Mouse (Mus musculus) ES-E14 (cell line): ENCODE results near the gene Ccr1l1. TPM values are rescaled to one million over a fixed set of nuclear protein-coding genes. Genes with fewer than 3 reads are reported as not detected.
"Not testable (repeated sequence)": the region's sequence is repeated elsewhere in the genome, so short reads cannot be mapped to it uniquely, and the experiment has no call there.

Experiments used
- DNase-seq: peaks from one replicate; pipeline ENCODE4 v3.0.0-alpha.2; 2013; ENCODE audit warnings: low read depth, low spot score
- H3K27ac ChIP-seq: 2 replicates; pipeline ENCODE4 v1.5.1; 2012; ENCODE audit warnings: low read depth, mild to moderate bottlenecking, low read length, moderate library complexity, mixed read lengths; ENCODE audit not compliant: poor library complexity, insufficient read depth, severe bottlenecking
- H3K36me3 ChIP-seq: 2 replicates; pipeline ENCODE4 v1.6.1; 2012; ENCODE audit warnings: mild to moderate bottlenecking, low read length, moderate library complexity, mixed read lengths; ENCODE audit not compliant: control insufficient read depth, poor library complexity, insufficient read depth, severe bottlenecking
- H3K4me1 ChIP-seq, 2 experiments: fragments of 150-350 bp in 1 of 2; sonication (generic) in 1 of 2; 2 replicates each; pipeline ENCODE4 v1.6.1; 2012; ENCODE audit warnings: low read length in 2 of 2, mild to moderate bottlenecking in 1 of 2, mixed read lengths in 1 of 2; ENCODE audit not compliant: control insufficient read depth in 2 of 2, insufficient read depth in 2 of 2, poor library complexity in 1 of 2
- H3K4me3 ChIP-seq, 2 experiments: fragments of 150-350 bp in 1 of 2; sonication (generic) in 1 of 2; 2 replicates each; pipeline ENCODE4 v1.5.1; 2012; ENCODE audit warnings: low read length in 2 of 2, low read depth in 1 of 2, mild to moderate bottlenecking in 1 of 2, mixed read lengths in 1 of 2; ENCODE audit not compliant: insufficient read depth in 1 of 2, poor library complexity in 1 of 2, severe bottlenecking in 1 of 2
- H3K9ac ChIP-seq: 2 replicates; pipeline ENCODE4 v1.6.1; 2012; ENCODE audit warnings: low read depth, mild to moderate bottlenecking, low read length, mixed read lengths; ENCODE audit not compliant: poor library complexity, insufficient read depth, severe bottlenecking
- H3K9me3 ChIP-seq: fragments of 150-350 bp; sonication (generic); 2 replicates; pipeline ENCODE4 v1.6.1; 2012; ENCODE audit warnings: low read depth, mild to moderate bottlenecking, low read length; ENCODE audit not compliant: control insufficient read depth, insufficient read depth
- CHD2 ChIP-seq: IDR thresholded peaks from 2 replicates; pipeline ENCODE4 v1.6.1; 2014; ENCODE audit warnings: mild to moderate bottlenecking, low read depth, low read length, inconsistent platforms
- HCFC1 ChIP-seq: IDR thresholded peaks from 2 replicates; pipeline ENCODE4 v1.6.1; 2012; ENCODE audit warnings: low read length, inconsistent platforms, borderline replicate concordance; ENCODE audit not compliant: insufficient read depth
- MAFK ChIP-seq: IDR thresholded peaks from 2 replicates; pipeline ENCODE4 v1.6.1; 2014; ENCODE audit warnings: mild to moderate bottlenecking, low read depth, low read length, inconsistent platforms; ENCODE audit not compliant: insufficient read depth
- ZC3H11A ChIP-seq: IDR thresholded peaks from 2 replicates; pipeline ENCODE4 v1.6.1; 2012; ENCODE audit warnings: low read depth, mild to moderate bottlenecking, inconsistent platforms, low read length, borderline replicate concordance
- ZNF384 ChIP-seq: IDR thresholded peaks from 2 replicates; pipeline ENCODE4 v1.6.1; 2012; ENCODE audit warnings: low read depth, low read length, inconsistent platforms
- in situ Hi-C, 2 experiments: fragments of 600-800 bp; cut with MboI; formaldehyde crosslinking; loops; one replicate each; pipeline ENCODE4 v1.15.1; 2025; ENCODE audit warnings: low sequenced_read_pairs in 2 of 2, inconsistent platforms in 1 of 2; ENCODE audit not compliant: unreplicated experiment in 2 of 2
- total RNA-seq: library from RNA; depleted of rRNA; stranded (reverse); fragments of 300-350 nt; gene quantifications from 2 replicates; pipeline ENCODE4 v1.2.3, GENCODE M21; 2012

Ccr1l1 gene
- total RNA-seq, 1 experiment: not detected

DNA sequence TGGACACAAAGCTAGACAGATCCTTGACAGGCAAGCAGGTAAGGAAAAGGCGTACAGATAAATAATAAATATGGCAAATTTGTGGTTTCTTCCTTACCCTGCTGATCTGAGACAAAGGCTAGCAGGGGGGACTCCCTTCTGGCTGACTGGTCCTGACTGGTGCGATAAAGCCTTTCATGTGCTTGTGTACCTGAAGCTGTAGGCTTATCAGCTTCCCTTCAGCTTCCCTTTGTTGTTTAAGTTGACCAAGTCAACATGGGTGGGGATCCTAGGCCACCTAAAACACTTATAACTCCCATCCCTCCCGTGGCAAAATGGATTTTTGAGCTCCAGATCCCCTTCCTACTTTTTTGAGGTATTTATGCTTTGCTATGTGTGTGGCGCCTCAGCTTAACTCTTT lies 3.7 kb upstream of the Ccr1l1 start:
- no peaks in the 10 kb centered on the region for H3K9me3 ChIP-seq
- no peaks in the 10 kb centered on the region for H3K36me3 ChIP-seq
- no peak overlapping the region for H3K4me3 ChIP-seq
- TF ChIP-seq ZC3H11A: no peak
- TF ChIP-seq HCFC1: no peak
- no peak for TF ChIP-seq ZNF384
- no peaks in the 10 kb centered on the region for H3K4me1 ChIP-seq
- no peak overlapping the region for H3K27ac ChIP-seq
- DNase-seq: no peak
- H3K9ac ChIP-seq: no peak overlapping the region
- in situ Hi-C loops: no loop called here

DNA sequence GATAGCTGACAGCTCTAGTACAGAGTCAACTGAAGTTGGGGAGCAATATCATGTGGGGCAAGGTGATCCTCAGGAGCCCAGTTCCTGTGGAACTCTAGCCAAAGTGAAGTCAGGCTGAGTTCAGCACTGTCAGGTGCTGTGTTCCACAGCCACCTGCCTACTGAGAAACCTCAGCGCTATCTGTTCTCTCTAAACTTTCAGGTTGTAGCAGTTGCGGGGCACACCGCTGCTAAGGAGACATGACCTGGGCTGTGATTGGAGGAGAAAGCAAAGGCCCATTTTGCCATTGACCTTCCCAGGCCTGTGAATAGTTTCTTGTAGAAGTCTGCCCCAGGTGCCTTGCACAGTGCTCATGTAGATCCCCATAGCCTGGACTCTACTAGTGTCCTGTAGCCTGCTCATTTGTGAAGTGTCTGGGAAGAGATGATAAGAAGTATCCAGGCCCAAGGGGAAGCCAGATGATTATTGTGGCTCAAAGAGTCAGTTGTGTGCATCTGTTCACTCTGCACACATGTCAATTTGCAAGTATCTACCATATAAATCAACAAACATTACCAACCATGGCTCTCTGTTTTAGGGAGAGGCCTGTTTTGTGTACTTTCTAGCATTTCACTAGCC lies 2.8 kb upstream of the Ccr1l1 start:
- H3K4me1 ChIP-seq, in situ Hi-C loops, H3K4me3 ChIP-seq, H3K9ac ChIP-seq, H3K9me3 ChIP-seq, H3K36me3 ChIP-seq, H3K27ac ChIP-seq, DNase-seq: not testable (repeated sequence)

DNA sequence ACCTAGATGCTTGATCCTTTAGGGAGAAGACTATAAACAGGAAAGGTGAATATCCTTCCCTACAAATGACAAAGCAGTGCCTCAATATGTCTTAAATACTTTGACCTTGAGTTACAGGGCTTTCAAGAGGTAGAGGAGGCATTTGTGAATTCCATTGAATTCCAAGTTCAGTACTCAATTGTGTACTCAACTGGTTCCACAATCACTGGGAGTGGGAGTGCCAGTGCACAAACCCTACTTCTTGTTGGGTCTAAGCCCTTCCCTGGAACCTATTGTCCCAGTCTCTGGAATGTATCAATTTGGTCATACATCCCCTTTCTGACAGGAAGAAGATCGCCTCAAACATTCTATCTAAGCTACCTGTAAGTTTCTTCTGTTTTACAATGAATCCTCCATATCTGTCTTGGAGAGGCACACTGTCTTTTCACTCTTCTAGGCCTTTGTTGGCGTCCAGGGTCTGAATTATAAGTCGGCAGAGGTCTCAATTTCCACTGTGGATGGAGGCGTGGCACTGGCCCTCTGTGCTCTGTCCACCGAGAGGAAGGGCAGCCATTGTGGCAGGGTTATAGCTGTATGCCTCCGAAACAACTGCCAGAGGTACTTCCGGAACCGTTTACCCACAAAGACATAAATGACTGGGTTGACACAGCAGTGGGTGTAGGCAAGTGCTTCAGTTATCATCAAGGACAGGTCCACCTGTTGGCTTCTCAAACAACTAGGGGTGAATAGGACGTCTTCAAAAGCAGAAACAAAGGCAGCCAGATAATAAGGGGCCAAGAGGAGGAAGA lies 1.1 kb downstream of the Ccr1l1 start:
- Histone ChIP-seq H3K36me3 (no peaks in the 10 kb centered on the region), H3K9me3 (no peaks in the 10 kb centered on the region), H3K4me3 (no peak overlapping the region), H3K9ac (no peak overlapping the region), H3K4me1 (no peaks in the 10 kb centered on the region), H3K27ac (no peak overlapping the region)
- TF ChIP-seq ZNF384 (no peak), ZC3H11A (no peak), MAFK (no peak), CHD2 (no peak), HCFC1 (no peak)
- DNase-seq: no peak
- in situ Hi-C loops: no loop called here

DNA sequence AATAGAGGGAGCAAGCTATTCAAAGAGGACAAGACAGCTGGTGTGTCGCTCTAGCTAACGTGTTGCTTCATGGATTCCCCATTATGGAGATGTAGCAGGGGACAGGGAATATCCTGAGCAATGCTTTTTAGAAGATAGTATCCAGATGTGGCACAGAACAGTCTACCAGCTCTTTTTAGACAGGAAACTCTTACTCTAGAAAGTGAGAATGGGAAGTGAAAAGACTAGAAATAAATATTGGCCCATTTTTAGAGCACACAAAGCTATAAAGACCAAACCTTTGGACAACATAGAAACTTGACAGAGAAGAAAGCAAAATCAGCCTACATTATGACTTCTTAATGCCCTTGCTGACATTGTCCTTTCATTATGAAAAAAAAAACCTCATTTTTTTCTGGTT lies 2.6 kb downstream of the Ccr1l1 start:
- Histone ChIP-seq H3K4me1 (no peaks in the 10 kb centered on the region), H3K36me3 (no peaks in the 10 kb centered on the region), H3K27ac (no peak overlapping the region), H3K9ac (no peak overlapping the region), H3K9me3 (no peaks in the 10 kb centered on the region), H3K4me3 (no peak overlapping the region)
- no peak for DNase-seq
- TF ChIP-seq ZNF384: no peak
- no peak for TF ChIP-seq CHD2
- TF ChIP-seq ZC3H11A: no peak
- TF ChIP-seq MAFK: no peak
- TF ChIP-seq HCFC1: no peak
- in situ Hi-C loops: no loop called here

DNA sequence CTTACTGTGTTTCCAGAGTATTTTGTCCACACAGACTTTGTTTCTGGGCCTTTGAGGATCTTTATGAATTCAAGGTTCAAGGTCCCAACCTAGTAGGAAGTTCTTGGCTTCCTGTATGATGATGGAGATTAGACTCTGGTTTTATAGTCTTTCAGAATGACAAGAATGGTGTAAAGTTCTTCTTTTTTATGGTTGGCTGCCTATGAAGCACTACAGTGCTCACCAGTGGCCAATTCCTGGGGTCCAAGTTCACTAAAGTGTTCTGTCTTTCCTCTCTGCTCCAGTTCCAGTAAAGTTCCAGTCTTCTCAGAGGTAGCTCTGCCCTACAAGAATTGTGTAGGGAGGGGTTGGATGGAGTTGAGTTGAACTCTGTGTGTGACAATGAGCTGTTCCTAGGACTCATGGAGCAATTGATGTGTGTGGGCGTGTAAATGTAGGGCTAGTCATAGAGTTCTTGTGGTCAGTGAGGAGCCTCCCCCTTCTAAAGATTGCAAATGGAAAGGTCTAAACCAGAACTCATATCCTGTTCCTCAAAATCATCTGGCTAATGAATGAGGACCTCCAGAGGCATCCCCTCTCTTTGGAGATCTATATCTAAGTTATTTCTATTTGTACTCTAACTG lies 9.8 kb downstream of the Ccr1l1 start, which contains the start of gene Ccr1:
Ccr1 (minus strand) TSS at position 403 of the 623 bp plus-strand sequence.
- TF ChIP-seq ZC3H11A: no peak
- TF ChIP-seq MAFK: no peak
- no peak for TF ChIP-seq HCFC1
- no peak for TF ChIP-seq ZNF384
- no peak for TF ChIP-seq CHD2
- Histone ChIP-seq H3K9ac (no peak within 1 kb of the TSS), H3K9me3 (no peaks in the 10 kb centered on the region), H3K36me3 (no peaks in the 10 kb centered on the region), H3K27ac (no peak within 1 kb of the TSS), H3K4me3 (no peak within 1 kb of the TSS), H3K4me1 (no peaks in the 10 kb centered on the region)
- in situ Hi-C loops: no loop called here
- DNase-seq: no peak

DNA sequence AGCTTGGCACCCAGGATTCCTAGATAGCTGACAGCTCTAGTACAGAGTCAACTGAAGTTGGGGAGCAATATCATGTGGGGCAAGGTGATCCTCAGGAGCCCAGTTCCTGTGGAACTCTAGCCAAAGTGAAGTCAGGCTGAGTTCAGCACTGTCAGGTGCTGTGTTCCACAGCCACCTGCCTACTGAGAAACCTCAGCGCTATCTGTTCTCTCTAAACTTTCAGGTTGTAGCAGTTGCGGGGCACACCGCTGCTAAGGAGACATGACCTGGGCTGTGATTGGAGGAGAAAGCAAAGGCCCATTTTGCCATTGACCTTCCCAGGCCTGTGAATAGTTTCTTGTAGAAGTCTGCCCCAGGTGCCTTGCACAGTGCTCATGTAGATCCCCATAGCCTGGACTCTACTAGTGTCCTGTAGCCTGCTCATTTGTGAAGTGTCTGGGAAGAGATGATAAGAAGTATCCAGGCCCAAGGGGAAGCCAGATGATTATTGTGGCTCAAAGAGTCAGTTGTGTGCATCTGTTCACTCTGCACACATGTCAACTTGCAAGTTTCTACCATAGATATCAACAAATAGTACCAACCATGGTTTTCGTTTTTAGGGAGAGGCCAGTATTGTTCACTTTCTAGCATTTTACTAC lies 11.2 kb downstream of the Ccr1l1 start:
- H3K4me1 ChIP-seq, DNase-seq, H3K9ac ChIP-seq: not testable (repeated sequence)

More for the DNA sequence above, 11.2 kb downstream of the Ccr1l1 start:
- H3K4me3 ChIP-seq, in situ Hi-C loops, H3K36me3 ChIP-seq, H3K27ac ChIP-seq, H3K9me3 ChIP-seq: not testable (repeated sequence)
